Mouse (Mus musculus) layer of hippocampus, adult 8-10 months (tissue): ENCODE results near the gene Atp8b5. TPM values are rescaled to one million over a fixed set of nuclear protein-coding genes. Genes with fewer than 3 reads are reported as not detected.

Source experiments
- DNase-seq, 2 experiments: peaks; one replicate each; pipeline ENCODE4 v3.0.0; 2022; ENCODE audit warnings: low spot score in 2 of 2
- total RNA-seq, 4 experiments: library from RNA; stranded (reverse); gene quantifications; 2 replicates each; pipeline ENCODE4 v1.2.4; 2022

Atp8b5 gene
- total RNA-seq, 4 experiments from 2014 or later: 0.14 to 0.59 (median 0.40) TPM

DNA sequence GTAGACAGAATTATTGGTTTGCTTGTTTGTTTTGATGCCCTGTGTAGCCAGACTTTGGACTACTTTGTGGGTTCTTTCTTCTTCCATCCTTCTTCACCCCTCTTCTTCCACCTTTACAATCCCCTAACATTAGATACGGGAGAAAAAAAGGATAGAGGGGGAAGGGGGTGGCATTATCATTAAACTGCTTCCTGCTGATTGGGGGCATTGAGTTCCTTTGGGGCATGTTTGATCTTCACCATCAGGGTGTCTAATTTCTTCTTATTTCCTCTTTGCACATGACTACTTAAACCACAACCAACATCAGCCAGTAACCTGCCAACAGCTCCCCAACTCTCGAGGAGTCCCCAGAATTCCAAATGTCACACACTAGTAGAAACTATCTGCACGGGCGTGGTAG, 54.6 kb downstream of the Atp8b5 start:
- DNase-seq: no peak

DNA sequence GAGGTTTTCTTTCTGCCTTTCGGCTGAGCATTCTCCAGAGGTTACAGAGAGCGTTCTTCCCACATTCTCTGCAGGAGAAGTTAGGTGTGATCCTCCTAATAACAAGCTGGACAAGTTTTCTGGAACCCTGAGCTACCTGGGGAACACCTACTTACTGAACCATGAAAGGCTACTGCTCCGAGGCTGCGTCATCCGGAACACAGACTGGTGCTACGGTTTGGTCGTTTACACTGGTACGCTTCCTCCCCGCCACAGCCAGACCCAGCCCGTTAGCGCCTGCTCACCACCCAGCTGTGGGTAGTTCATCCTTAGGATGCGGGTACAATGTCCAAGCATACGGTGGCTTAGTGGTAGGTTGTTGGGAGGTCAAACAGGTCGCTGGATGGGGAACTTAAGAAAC, 55.4 kb downstream of the Atp8b5 start:
- no peak for DNase-seq

DNA sequence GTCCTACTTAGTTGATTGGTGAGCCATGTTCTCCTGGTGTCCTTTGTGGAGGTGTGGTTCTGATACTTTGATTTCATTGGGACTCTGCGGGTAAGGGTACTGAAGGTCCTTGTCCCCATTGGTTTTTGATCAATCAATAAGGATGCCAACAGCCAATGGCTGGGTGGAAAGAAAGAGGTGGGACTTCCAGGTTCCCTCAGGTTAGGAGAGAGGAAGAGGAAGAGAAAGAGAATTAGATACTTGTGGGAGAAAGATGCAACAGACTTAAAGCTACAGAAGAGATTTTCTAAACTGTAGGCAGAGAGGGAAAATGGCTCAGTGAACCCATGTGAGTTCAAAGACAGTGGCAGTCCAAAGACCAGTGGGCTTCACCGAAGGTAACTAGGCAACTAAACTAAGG, 60.2 kb downstream of the Atp8b5 start:
- no peak for DNase-seq

DNA sequence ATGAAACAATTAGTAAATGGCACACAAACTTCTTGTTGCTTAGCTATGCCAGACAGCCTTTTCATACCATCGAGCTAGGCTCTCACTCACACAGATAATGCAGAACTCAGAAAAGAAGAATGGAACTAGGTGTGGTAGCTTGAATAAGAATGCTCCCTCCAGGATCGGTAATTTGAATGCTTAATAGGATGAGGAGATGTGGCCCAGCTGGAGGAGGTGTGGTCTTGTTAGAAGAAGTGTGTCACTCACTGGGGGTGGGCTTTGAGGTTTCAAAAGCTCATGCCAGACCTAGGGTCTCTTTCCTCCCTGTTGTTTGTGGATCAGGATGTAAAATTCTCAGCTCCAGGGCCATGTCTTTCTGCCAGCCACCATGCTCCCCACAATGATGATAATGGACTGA, 67.8 kb downstream of the Atp8b5 start:
- no peak for DNase-seq

DNA sequence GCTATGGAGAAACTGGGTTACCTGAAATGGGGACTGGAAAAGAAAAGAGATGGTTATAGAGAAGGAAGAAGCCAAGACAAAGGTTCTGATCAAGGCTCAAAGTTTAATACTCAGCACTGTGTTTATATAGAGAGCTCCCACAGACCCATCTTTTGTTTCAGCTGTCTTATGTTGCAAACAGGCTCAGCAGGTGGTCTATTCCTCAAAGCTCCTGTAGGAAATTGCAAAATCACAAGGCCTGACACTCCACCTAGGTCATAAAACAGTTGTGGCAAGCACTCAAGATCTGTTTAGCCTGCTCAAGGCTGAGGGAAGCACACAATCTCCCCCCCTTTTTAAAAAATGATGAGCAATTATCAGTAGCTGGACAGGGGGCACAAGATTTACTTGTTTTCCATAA, 69.2 kb downstream of the Atp8b5 start:
- no peak for DNase-seq

DNA sequence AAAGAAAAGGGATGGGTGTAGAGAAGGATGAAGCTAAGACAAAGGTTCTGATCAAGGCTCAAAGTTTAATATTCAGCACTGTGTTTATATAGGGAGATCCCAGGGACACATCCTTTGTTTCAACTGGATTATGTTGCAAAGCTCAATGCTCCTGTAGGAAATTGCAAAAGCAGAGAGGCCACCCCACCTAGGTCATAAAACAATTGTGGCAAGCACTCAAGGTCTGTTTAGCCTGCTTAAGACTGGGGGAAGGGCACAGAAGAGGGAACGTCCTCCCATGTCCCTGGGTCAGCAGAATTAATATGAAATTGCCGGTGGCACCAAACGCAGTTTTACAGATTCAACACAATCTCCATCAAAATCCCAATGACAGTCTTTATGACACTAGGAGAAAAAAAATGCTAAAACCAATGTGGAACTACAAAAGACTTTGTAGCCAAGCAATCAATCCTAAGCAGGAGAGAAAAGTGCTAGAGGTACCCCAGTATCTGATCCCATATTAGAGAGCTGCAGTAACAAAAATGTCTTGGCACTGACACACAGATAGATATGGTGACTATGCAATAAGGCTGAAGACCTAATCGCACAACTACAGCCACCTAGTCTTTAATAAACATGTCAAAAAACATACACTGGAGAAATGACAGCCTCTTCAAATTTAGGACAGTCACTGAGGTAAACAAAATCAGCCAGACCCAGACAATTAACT, 73.3 kb downstream of the Atp8b5 start:
- DNase-seq: no peak

DNA sequence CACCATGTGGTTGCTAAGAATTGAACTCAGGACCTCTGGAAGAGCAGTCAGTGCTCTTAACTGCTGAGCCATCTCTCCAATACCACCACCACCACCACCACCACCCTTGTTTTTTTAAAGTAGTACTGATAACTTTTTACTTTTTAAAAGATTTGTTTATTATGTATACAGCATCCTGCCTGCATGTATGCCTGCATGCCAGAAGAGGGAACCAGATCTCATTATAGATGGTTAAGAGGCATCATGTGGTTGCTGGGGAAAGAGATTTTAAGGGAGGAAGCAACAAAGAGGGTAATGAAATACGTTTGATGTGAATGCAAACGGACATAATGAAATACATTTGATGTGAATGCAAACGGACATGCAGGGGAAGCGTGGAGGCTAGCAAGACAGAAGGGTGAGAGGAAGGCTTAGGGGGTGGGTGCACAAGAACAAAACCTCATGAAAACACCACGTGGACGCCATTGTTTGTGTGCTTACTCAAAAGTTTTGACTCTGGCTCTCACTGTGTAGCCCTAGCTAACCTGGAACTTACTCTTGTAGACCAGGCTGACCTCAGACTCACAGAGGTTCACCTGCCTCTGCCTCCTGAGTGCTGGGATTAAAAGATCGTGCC, 74.4 kb downstream of the Atp8b5 start:
- no peak for DNase-seq

DNA sequence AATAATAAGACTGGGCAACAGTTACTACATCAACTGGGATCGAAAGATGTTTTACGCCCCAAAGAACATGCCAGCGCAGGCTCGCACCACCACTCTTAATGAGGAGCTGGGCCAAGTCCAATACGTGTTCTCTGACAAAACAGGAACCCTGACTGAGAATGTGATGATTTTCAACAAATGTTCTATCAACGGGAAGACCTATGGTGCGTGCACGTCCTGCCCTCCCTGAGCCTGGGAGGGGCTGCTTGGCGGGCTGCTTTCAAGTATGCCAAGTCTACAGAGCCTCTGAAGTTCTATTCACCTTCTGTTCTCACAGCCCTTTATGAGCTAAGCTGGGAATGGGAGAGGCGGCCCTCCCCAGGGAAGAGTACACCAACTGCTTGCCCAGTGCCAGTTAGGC, 75.5 kb downstream of the Atp8b5 start:
- DNase-seq: no peak

DNA sequence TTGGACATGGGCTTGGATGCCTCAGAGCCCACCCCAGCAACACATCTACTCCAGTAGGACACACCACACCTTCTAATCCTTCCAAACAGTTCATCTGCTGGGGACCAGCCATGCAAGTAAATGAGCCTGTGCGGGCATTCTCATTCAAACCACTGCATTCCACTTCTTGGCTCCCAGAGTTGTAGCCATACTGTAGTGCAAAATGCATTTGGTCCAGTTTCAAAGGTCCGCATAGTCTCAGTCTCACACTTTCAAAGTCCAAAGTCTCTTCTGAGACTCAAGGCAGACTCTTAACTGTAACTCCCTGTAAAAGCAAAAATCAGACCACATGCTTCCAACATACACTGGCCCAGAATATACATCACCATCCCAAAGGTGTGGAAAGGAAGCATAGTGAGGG, 78.0 kb downstream of the Atp8b5 start:
- DNase-seq: no peak

DNA sequence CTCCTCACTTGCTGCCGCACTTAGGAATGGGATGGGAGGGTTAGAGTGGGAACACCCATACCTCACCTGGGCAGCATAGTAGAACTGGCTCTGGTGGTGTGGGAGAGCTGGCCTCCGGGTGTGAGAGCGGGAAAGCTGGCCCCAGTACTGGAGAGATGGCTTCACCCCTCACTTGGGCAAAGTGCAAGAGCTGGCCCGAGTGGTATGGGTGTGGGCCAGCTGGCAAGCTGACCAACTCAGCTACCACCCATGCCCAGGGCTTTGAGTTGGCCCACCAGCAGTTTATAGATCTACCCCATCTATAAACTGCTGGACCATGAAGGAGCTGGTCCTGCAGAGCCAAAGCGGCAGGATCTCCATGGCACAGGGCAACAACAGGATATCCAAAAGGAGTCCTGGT, 82.2 kb downstream of the Atp8b5 start:
- DNase-seq: no peak

DNA sequence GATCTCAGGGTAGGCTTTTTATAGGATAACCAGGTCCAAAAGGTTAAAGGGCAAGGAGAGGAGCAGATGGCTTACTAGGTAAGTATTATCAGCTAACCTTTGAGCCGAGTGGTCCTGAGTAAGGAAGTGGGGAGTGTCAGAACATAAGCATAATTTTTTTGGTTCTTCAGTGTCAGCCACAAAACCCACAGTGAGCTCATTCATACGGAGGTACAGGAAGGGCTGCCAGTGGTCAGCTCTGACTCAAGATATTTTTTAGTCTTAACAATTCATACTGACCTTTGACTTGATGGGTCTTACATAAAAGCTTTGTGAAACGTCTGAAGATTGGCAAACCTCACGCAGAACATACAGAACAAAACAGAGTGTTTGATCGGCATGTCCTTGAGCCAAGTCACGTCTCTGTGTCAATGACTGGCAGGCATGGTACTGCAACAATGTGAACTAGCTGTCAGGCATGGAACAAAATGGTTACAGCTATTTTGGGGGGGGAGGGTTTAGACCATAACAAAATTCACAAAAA, 83.1 kb downstream of the Atp8b5 start:
- DNase-seq: no peak

DNA sequence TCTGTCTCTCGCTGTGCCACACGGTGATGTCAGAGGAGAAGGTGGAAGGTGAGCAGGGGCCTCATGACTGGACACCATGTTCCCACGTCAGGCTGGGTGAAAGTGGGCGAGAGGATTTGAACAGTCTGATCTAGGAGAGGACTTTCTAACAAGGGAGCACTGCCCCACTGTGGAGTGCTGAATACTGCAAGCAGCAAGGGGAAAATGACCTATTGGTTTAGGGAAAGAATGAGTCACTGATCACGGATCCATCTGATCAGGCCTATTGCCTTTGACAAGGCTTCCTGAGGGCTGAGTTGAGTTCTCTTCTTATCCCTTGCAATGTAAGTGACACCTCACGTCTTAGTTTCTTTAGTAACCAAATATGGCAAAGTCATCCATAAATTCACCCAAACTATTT, 86.7 kb downstream of the Atp8b5 start:
- DNase-seq: no peak

DNA sequence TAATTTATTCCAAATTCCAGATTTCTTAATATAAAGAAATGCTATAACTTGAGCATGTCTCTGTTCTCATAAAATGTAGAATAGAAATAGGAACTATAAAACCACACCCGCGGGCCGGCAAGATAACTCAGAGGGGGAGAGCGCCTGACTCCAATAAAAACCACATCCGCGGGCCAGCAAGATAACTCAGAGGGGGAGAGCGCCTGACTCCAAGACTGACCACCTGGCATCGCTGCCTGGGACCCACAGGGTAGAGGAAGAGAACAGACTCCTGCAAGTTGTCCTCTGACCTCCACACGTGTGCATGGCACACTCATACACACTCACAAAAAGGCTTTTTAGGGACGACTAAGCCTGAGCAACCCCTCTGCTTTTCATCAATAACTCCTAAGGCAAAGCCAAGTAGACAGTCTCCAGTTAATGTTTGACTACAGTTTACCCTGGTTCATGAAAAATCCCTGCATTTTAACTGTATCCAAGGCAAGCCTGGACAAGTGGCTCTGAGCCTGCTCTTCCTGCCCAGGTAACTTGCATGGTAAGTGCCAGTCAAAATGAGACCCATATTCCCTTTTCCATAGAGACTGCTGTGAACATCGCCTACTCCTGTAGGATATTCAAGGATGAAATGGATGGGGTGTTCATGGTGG, 98.1 kb downstream of the Atp8b5 start:
- no peak for DNase-seq

DNA sequence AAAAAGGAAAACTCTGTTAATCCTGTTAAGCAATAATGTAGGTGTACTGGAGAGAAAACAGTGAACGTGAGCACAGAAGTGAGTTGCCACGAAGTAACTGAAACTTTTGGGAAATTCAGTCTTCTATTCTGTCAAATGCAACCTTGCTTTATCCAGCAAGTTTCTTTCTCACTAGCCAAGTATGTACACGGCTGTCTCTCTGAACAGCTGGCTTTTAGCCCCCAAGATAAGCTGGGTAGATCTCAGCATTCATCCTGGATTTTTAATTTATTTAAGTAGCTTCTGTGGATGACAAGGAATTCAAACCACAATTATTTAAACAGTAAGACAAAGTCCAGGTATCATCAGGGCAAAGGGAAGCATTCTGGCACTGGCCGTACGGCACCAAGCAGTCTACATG, 100.3 kb downstream of the Atp8b5 start:
- DNase-seq: no peak

DNA sequence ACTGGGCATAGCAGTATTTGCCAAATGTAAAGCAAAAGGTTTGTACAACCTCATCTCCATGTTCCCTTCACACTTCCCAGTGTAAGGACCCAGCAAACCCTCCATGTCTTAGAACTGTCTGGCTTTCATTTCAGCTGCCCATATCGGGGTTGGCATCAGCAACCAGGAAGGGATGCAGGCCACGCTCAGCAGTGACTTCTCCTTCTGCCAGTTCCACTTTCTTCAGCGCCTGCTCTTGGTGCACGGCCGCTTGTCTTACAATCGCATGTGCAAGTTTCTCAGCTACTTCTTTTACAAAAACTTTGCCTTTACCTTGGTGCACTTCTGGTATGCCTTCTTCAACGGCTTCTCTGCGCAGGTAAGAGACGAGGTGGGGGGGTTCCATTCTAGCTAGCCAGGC, 100.8 kb downstream of the Atp8b5 start:
- DNase-seq: no peak

DNA sequence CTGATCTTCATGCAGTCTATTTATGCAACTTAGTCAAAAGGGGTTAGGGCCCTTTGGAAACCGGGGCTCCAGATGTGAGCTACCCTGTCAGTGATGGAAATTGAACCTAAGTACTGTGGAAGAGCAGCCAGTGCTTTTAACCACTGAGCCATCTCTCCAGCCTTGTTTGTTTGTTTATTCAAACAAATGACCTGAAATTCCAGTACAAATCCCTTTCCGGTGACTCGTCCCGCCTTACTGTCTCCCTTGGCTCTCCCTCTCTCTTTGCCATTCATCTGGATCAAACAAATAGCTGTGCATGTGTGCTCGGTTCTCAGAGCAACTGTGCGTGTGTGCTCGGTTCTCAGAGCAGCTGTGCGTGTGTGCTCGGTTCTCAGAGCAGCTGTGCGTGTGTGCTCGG, 104.4 kb downstream of the Atp8b5 start:
- no peak for DNase-seq

DNA sequence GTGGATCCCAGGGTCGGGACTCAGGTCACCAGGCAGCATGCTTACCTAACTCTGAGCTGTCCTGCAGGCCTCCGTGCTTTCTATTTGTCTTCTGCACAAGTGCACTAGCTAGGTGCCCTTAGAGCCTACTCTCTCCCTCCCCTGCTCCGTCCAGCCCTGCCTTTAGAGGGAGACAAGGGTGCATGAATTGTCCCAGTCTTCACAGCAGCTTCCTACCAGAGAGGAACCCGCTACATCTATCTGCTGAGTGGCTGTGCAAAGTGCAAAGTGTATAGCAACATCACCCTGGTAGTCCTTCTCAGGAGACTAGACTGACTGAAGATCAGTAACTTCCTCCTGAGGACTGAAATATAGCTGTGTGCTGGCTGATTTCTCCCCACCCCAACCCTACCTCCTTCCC, 105.2 kb downstream of the Atp8b5 start:
- DNase-seq: no peak

DNA sequence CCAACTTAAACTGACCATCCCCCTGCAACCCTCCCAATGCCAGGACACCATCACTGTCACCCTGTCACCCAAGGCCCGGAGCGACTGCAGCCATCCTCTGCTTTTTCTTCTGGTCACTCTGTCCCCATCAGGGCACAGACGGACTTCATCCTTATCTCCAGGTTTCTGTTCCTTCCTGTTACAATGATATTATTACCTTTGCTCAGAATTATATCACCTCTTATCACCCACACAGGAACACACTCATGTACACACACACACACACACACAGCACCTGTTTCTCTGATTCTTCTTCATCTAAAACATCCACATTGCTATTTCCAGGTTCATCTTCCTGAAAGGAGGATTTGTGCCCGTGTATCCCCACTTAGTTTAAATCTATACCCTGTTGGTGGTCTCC, 107.3 kb downstream of the Atp8b5 start:
- DNase-seq: no peak

DNA sequence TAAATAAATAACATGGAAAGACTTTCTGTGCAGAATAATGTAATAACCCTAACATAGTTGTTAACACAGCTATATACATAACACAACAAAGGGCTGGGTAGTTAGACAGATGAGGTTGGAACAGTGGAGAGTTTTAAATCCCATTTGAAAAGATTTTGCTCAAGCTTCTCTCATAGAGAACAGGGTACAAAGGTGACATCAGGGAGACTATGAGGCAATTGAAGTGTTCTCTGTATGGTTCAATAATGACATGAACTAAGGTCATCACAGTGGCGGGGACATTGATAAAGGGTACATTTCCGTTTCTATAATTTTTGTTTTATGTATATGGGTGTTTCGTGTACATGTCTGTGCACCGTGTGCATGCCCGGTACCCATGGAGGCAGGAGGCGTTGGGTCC, 112.6 kb downstream of the Atp8b5 start:
- no peak for DNase-seq

DNA sequence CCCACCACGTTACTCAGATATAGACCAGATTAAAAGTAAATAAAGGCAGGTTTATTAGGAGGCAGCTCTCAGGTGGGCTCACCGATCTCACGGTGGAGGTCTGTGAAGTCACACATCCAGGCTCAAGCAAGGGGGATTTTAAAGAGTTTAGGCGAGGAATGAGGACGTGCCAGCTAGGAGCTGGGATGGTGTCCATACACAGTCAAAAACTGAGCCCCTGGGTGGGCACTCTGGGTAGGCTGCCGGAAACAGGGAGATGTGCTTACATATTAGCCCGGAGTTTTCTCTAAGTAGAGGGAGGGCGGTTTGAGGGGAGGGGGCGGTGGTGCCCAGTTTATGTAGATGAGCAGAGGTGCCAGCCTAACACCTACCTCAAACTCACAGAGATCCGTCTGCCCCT, 114.0 kb downstream of the Atp8b5 start:
- DNase-seq: no peak

DNA sequence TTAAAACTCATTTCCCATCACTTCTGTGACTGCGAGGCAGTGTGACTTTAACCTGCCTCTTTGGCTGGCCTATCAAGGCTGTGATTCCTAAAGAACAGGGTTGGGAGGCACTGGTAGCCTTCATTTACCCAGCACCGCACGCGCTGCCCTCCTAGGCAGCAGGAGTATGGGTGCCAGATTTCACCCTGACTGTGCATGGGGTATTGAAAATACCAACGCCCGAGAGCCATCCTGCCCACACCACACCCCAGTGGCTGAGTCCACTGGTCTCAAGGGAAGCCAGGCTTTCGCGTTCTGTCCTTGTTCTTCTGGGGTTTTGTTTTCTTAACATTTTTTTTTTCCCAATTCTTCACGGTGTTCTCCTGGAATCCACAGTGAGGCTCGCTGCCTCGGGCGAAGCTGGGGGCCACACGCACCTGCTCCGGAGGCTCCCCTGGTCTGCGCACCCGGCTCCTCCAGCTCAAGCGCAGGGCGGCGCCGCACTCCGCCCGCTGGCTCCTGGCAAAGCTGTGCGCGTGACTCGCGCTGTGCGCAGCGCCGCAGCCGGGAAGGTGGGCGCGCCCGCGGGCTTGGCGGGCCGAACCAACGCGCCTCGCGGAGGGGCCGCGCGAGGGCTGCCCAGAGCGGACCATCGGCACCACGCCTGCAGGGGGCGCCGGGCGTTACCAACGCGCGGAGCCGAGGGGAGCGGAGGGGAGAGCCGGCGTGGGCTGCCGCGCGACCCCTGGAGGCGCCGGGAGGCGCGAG, 114.6 kb downstream of the Atp8b5 start, which contains the start of gene Rusc2:
Gene Rusc2 (plus strand): TSS at position 572 of the 747 bp plus-strand sequence.
- peak; percentile 83 to 92 for DNase-seq
